Mouse (Mus musculus): ENCODE measurements around the gene Mymx. TPM values are rescaled to one million over a fixed set of nuclear protein-coding genes. Genes with fewer than 3 reads are reported as not detected.

Mymx gene
- polyA plus RNA-seq (2012; ENCODE audit: insufficient read depth, insufficient read length, low replicate concordance, missing spikeins), result not detected in 2 replicates

- Histone ChIP-seq H3K27ac (ENCODE audit: insufficient read depth, low read depth, low read length) (no peak within 1 kb of the TSS), H3K4me3 (ENCODE audit: insufficient read depth, low read depth, low read length) (no peak within 1 kb of the TSS), H3K4me1 (ENCODE audit: control insufficient read depth, insufficient read depth, low read length) (peaks cover 10% of the 10 kb centered on the region)
- WGBS, result 72% methylated on average over 6 of the region's 6 CpGs
- TF ChIP-seq CTCF (IDR thresholded peaks at IDR 0.05; ENCODE audit: insufficient read depth, low read depth, low read length) (no peak), POLR2A (IDR thresholded peaks at IDR 0.05; ENCODE audit: insufficient read depth, low read depth, low read length) (no peak)
Measured at GRCm38 (mm10) chr17:45601877-45602304, at the start of gene Mymx. Mymx (minus strand) TSS chr17:45602102.

- peaks cover 3% of the 10 kb centered on the region; the same call in 1 of the 2 replicates for H3K4me1 ChIP-seq (ENCODE audit: control insufficient read depth, insufficient read depth, low read length)
- TF ChIP-seq POLR2A (IDR thresholded peaks at IDR 0.05; ENCODE audit: insufficient read depth, low read depth, low read length) (no peak), CTCF (IDR thresholded peaks at IDR 0.05; ENCODE audit: insufficient read depth, low read depth, low read length) (no peak)
- H3K27ac ChIP-seq (ENCODE audit: insufficient read depth, low read depth, low read length), result no peak overlapping the region
- 95% methylated on average over 4 of the region's 4 CpGs for WGBS
- no peak overlapping the region for H3K4me3 ChIP-seq (ENCODE audit: insufficient read depth, low read depth, low read length)
Measured at GRCm38 (mm10) chr17:45644185-45644584, 42.3 kb upstream of the Mymx start.

- no peak overlapping the region for H3K27ac ChIP-seq (ENCODE audit: insufficient read depth, low read depth, low read length)
- TF ChIP-seq CTCF (IDR thresholded peaks at IDR 0.05; ENCODE audit: insufficient read depth, low read depth, low read length) (peak; percentile 60), POLR2A (IDR thresholded peaks at IDR 0.05; ENCODE audit: insufficient read depth, low read depth, low read length) (no peak)
- H3K4me1 ChIP-seq (ENCODE audit: control insufficient read depth, insufficient read depth, low read length), result peaks cover 3% of the 10 kb centered on the region; the same call in 1 of the 2 replicates
- no peak overlapping the region for H3K4me3 ChIP-seq (ENCODE audit: insufficient read depth, low read depth, low read length)
- 21% methylated on average over 12 of the region's 12 CpGs for WGBS
Measured at GRCm38 (mm10) chr17:45642701-45643100, 40.8 kb upstream of the Mymx start.

- Histone ChIP-seq H3K4me3 (ENCODE audit: insufficient read depth, low read depth, low read length) (no peak overlapping the region), H3K4me1 (ENCODE audit: control insufficient read depth, insufficient read depth, low read length) (peaks cover 3% of the 10 kb centered on the region; the same call in 1 of the 2 replicates), H3K27ac (ENCODE audit: insufficient read depth, low read depth, low read length) (no peak overlapping the region)
- WGBS, result 90% methylated on average over 8 of the region's 8 CpGs
- TF ChIP-seq CTCF (IDR thresholded peaks at IDR 0.05; ENCODE audit: insufficient read depth, low read depth, low read length) (no peak), POLR2A (IDR thresholded peaks at IDR 0.05; ENCODE audit: insufficient read depth, low read depth, low read length) (no peak)
Measured at GRCm38 (mm10) chr17:45641981-45642380, 40.1 kb upstream of the Mymx start.

- 81% methylated on average over 16 of the region's 16 CpGs for WGBS
- H3K27ac ChIP-seq (ENCODE audit: insufficient read depth, low read depth, low read length), result no peak overlapping the region
- peaks cover 3% of the 10 kb centered on the region; the same call in 1 of the 2 replicates for H3K4me1 ChIP-seq (ENCODE audit: control insufficient read depth, insufficient read depth, low read length)
- H3K4me3 ChIP-seq (ENCODE audit: insufficient read depth, low read depth, low read length), result no peak overlapping the region
- TF ChIP-seq POLR2A (IDR thresholded peaks at IDR 0.05; ENCODE audit: insufficient read depth, low read depth, low read length) (no peak), CTCF (IDR thresholded peaks at IDR 0.05; ENCODE audit: insufficient read depth, low read depth, low read length) (no peak)
Measured at GRCm38 (mm10) chr17:45638596-45639295, 36.8 kb upstream of the Mymx start.

- WGBS, result 85% methylated on average over 5 of the region's 5 CpGs
- no peak for TF ChIP-seq CTCF (IDR thresholded peaks at IDR 0.05; ENCODE audit: insufficient read depth, low read depth, low read length)
- no peak for TF ChIP-seq POLR2A (IDR thresholded peaks at IDR 0.05; ENCODE audit: insufficient read depth, low read depth, low read length)
- H3K4me1 ChIP-seq (ENCODE audit: control insufficient read depth, insufficient read depth, low read length), result peaks cover 13% of the 10 kb centered on the region
- H3K4me3 ChIP-seq (ENCODE audit: insufficient read depth, low read depth, low read length), result no peak overlapping the region
- H3K27ac ChIP-seq (ENCODE audit: insufficient read depth, low read depth, low read length), result no peak overlapping the region
Measured at GRCm38 (mm10) chr17:45634033-45634432, 32.1 kb upstream of the Mymx start.

GRCm38 (mm10) chr17:45631940-45632339, 30.0 kb upstream of the Mymx start:
- H3K4me3 ChIP-seq (ENCODE audit: insufficient read depth, low read depth, low read length), result no peak overlapping the region
- TF ChIP-seq CTCF (IDR thresholded peaks at IDR 0.05; ENCODE audit: insufficient read depth, low read depth, low read length) (no peak), POLR2A (IDR thresholded peaks at IDR 0.05; ENCODE audit: insufficient read depth, low read depth, low read length) (no peak)
- H3K27ac ChIP-seq (ENCODE audit: insufficient read depth, low read depth, low read length), result no peak overlapping the region
- WGBS, result 92% methylated on average over 6 of the region's 6 CpGs
- peaks cover 13% of the 10 kb centered on the region for H3K4me1 ChIP-seq (ENCODE audit: control insufficient read depth, insufficient read depth, low read length)

GRCm38 (mm10) chr17:45630992-45631391, 29.1 kb upstream of the Mymx start:
- no peak overlapping the region for H3K4me3 ChIP-seq (ENCODE audit: insufficient read depth, low read depth, low read length)
- TF ChIP-seq CTCF (IDR thresholded peaks at IDR 0.05; ENCODE audit: insufficient read depth, low read depth, low read length) (no peak), POLR2A (IDR thresholded peaks at IDR 0.05; ENCODE audit: insufficient read depth, low read depth, low read length) (no peak)
- 79% methylated on average over 3 of the region's 3 CpGs for WGBS
- peaks cover 16% of the 10 kb centered on the region for H3K4me1 ChIP-seq (ENCODE audit: control insufficient read depth, insufficient read depth, low read length)
- no peak overlapping the region for H3K27ac ChIP-seq (ENCODE audit: insufficient read depth, low read depth, low read length)

GRCm38 (mm10) chr17:45629861-45630694, 28.2 kb upstream of the Mymx start:
- Histone ChIP-seq H3K4me3 (ENCODE audit: insufficient read depth, low read depth, low read length) (peak overlapping the region; percentile 39), H3K4me1 (ENCODE audit: control insufficient read depth, insufficient read depth, low read length) (peaks cover 16% of the 10 kb centered on the region), H3K27ac (ENCODE audit: insufficient read depth, low read depth, low read length) (no peak overlapping the region; the same call in 1 of the 2 replicates)
- TF ChIP-seq POLR2A (IDR thresholded peaks at IDR 0.05; ENCODE audit: insufficient read depth, low read depth, low read length) (no peak), CTCF (IDR thresholded peaks at IDR 0.05; ENCODE audit: insufficient read depth, low read depth, low read length) (no peak; the same call in none of the 2 replicates)
- WGBS, result 2% methylated on average over 34 of the region's 34 CpGs
